Mouse (Mus musculus) bone marrow macrophage, adult 2 months (primary cell): ENCODE data around the gene Arhgef3.

Experiments
- CTCF ChIP-seq: IDR thresholded peaks from 2 replicates; pipeline ENCODE4 v1.5.1; 2012; ENCODE audit warnings: low read depth, mild to moderate bottlenecking, low read length, moderate library complexity
- POLR2A ChIP-seq: IDR thresholded peaks from 2 replicates; pipeline ENCODE4 v1.6.1; 2012; ENCODE audit warnings: mild to moderate bottlenecking, low read depth, low read length, borderline replicate concordance

GRCm38 (mm10) chr14:27224636-27225035 is 109.9 kb downstream of the Arhgef3 start:
- no peak for TF ChIP-seq CTCF
- no peak for TF ChIP-seq POLR2A
